Mouse (Mus musculus): ENCODE data around the gene Prss29. TPM values are rescaled to one million over a fixed set of nuclear protein-coding genes. Genes with fewer than 3 reads are reported as not detected.

The Prss29 gene
- polyA plus RNA-seq, 1 experiment from 2014 or later = not detected

DNA sequence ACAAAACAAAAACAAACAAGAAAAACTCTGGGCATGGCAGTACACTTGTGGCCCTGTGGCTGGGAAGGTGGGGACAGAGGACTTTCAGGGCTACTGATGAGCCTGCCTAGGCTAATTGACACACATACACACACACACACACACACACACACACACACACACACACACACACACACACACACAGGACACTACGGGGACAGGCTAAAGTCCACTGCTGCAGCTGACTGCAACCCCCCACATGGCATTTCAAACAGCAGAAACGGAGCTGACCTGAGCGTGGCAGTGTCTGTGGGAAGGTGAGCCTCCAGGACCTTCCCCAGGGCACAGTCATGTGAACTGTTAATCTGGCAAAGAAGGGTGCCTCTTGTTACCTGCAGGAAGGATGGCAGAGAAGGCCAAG, 23.0 kb downstream of the Prss29 start:
- in situ Hi-C loops (cut with MboI; ENCODE audit: low pct_unique_long_range_greater_than_20kb) = no loop called here
- DNase-seq (ENCODE audit: low read depth, low spot score) (no peak), ATAC-seq (no peak)
- TF ChIP-seq CTCF (IDR thresholded peaks at IDR 0.05) = no peak
- ChIA-PET CTCF (no interaction called here), POLR2A (no interaction called here)
- H3K27me3 ChIP-seq = peaks cover 17% of the 10 kb centered on the region

- TF ChIP-seq CTCF (IDR thresholded peaks at IDR 0.05) = no peak
- CTCF ChIA-PET = no interaction called here
- in situ Hi-C loops (cut with MboI; ENCODE audit: low pct_unique_long_range_greater_than_20kb) = no loop called here
- ATAC-seq (no peak), DNase-seq (ENCODE audit: low read depth, low spot score) (no peak)
- POLR2A ChIA-PET = no interaction called here
- H3K27me3 ChIP-seq = peaks cover 17% of the 10 kb centered on the region
These were observed 27.0 kb downstream of the Prss29 start, which contains the start of gene Tpsab1 for GRCm38 (mm10) chr17:25345462-25345861. TSS of gene Tpsab1 (minus strand) at chr17:25345562.

DNA sequence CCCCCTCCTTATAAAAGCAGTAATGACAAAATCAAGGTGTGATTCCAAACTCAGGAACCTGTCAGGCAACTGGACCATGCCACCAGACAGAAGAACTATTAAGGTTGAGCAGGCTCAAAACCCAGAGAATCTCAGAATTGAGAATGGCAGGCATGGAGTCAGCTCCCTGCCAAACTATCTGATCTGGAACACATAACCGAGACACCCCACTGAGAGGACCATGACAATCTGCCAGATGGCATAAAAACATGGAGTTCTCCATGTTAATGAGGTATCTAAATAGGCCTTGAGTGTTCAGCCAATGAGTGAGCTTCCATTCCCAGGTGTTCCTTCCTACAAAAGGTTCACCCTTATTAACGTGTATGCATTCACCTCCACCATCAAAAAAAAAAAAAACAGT, 42.8 kb downstream of the Prss29 start:
- ATAC-seq (no peak), DNase-seq (ENCODE audit: low read depth, low spot score) (no peak)
- in situ Hi-C loops (cut with MboI; ENCODE audit: low pct_unique_long_range_greater_than_20kb) = no loop called here
- TF ChIP-seq CTCF (IDR thresholded peaks at IDR 0.05) = no peak
- CTCF ChIA-PET = no interaction called here
- POLR2A ChIA-PET = no interaction called here
- H3K27me3 ChIP-seq = peaks cover 10% of the 10 kb centered on the region

DNA sequence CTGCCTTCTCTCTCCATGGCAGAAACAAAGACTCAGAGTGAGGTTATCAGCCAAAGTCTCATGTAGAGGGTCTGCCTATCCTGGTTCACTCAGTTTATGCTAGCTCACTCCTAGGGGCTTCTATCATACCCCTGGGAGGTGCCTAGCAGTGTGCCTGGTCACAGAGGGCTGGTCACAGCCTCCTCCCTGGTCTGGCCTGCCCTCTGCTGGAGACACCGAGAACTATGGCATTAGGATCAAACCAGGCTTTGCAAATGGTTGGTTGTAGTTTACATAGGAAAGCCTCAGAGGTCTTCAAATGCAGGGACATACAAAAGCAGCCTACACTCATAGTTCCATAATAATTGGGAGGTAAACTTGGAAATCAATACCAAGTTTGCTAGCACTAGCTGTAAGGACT, 45.3 kb downstream of the Prss29 start:
- TF ChIP-seq CTCF (IDR thresholded peaks at IDR 0.05) = no peak
- peaks cover 5% of the 10 kb centered on the region for H3K27me3 ChIP-seq
- CTCF ChIA-PET = interaction anchor here (1.0 kb wide), 1 partner anchor 35 kb away, joined by 3 read pairs; no protein-coding TSS in a partner anchor
- DNase-seq (ENCODE audit: low read depth, low spot score) (no peak), ATAC-seq (no peak)
- POLR2A ChIA-PET = no interaction called here
- in situ Hi-C loops (cut with MboI; ENCODE audit: low pct_unique_long_range_greater_than_20kb) = no loop called here

- ATAC-seq (no peak), DNase-seq (ENCODE audit: low read depth, low spot score) (no peak)
- ChIA-PET POLR2A (no interaction called here), CTCF (no interaction called here)
- H3K27me3 ChIP-seq = no peaks in the 10 kb centered on the region
- TF ChIP-seq CTCF (IDR thresholded peaks at IDR 0.05) = no peak
- in situ Hi-C loops (cut with MboI; ENCODE audit: low pct_unique_long_range_greater_than_20kb) = no loop called here
These were observed 47.6 kb downstream of the Prss29 start, which contains the start of gene Tpsb2 for GRCm38 (mm10) chr17:25366005-25366404. TSS of gene Tpsb2 (plus strand) at chr17:25366305.

- in situ Hi-C loops (cut with MboI; ENCODE audit: low pct_unique_long_range_greater_than_20kb) = no loop called here
- ATAC-seq = no peak
- peaks cover 12% of the 10 kb centered on the region for H3K27me3 ChIP-seq
- CTCF ChIA-PET = no interaction called here
- TF ChIP-seq CTCF (IDR thresholded peaks at IDR 0.05) = no peak
- POLR2A ChIA-PET = no interaction called here
- no peak for DNase-seq (ENCODE audit: low read depth, low spot score)
These were observed 50.5 kb downstream of the Prss29 start, which contains the start of gene Tpsg1 for GRCm38 (mm10) chr17:25368973-25369372. TSS of gene Tpsg1 (plus strand) at chr17:25369273.

Other genes starting within 250 kb of the Prss29 start
- 0.14 TPM for gene Tmem204, start 235.1 kb upstream of the Prss29 start, polyA plus RNA-seq (2021)
- 26.7 TPM for gene Telo2, start 202.7 kb upstream of the Prss29 start, polyA plus RNA-seq (2021)
- 0.05 TPM for gene Ptx4, start 197.9 kb upstream of the Prss29 start, polyA plus RNA-seq (2021)
- gene Clcn7, start 185.3 kb upstream of the Prss29 start, polyA plus RNA-seq (2021) = 47.5 TPM
- 0.32 TPM for gene Ccdc154, start 156.2 kb upstream of the Prss29 start, polyA plus RNA-seq (2021)
- not detected for gene Gm38655, start 143.2 kb upstream of the Prss29 start, polyA plus RNA-seq (2021)
- gene BC003965, start 134.1 kb upstream of the Prss29 start, polyA plus RNA-seq (2021) = 14.8 TPM
- gene Unkl, start 130.3 kb upstream of the Prss29 start, polyA plus RNA-seq (2021) = 9.8 TPM
- gene Gnptg, start 78.5 kb upstream of the Prss29 start, polyA plus RNA-seq (2021) = 43.1 TPM
- 40.6 TPM for gene Tsr3, start 78.5 kb upstream of the Prss29 start, polyA plus RNA-seq (2021)
- gene Baiap3, start 62.3 kb upstream of the Prss29 start, polyA plus RNA-seq (2021) = 0.12 TPM
- gene Ube2i, start 44.0 kb upstream of the Prss29 start, polyA plus RNA-seq (2021) = 437 TPM
- not detected for gene Prss34, start 20.3 kb upstream of the Prss29 start, polyA plus RNA-seq (2021)
- gene Prss28, start 10.0 kb upstream of the Prss29 start, polyA plus RNA-seq (2021) = not detected
- gene Tpsab1, start 26.9 kb downstream of the Prss29 start, polyA plus RNA-seq (2021) = not detected
- not detected for gene Tpsb2, start 47.7 kb downstream of the Prss29 start, polyA plus RNA-seq (2021)
- gene Tpsg1, start 50.6 kb downstream of the Prss29 start, polyA plus RNA-seq (2021) = not detected
- 0.23 TPM for gene Cacna1h, start 115.1 kb downstream of the Prss29 start, polyA plus RNA-seq (2021)
- gene Tekt4, start 136.0 kb downstream of the Prss29 start, polyA plus RNA-seq (2021) = not detected
- not detected for gene Sstr5, start 178.6 kb downstream of the Prss29 start, polyA plus RNA-seq (2021)

Measured in Patski (cell line).